Mouse (Mus musculus) forebrain, embryonic 10.5 days (tissue): ENCODE measurements at regions not wholly inside any gene's neighbourhood (a gene's known extent, or its start where the extent isn't known, plus 50 kb on each side); places are given as distances from the start of the nearest gene placed in this dataset.

Experiments
- DNase-seq: peaks from one replicate; pipeline ENCODE4 v3.0.0-alpha.2; 2017; ENCODE audit warnings: low spot score; ENCODE audit errors: extremely low spot score
- H3K27ac ChIP-seq: fragments of 300-500 bp; sonication (generic); 2 replicates; pipeline ENCODE4 v1.5.1; 2016; ENCODE audit warnings: mild to moderate bottlenecking
- H3K27me3 ChIP-seq: fragments of 300-500 bp; sonication (generic); 2 replicates; pipeline ENCODE4 v1.6.1; 2016; ENCODE audit warnings: mild to moderate bottlenecking; ENCODE audit not compliant: poor library complexity, severe bottlenecking
- H3K36me3 ChIP-seq: fragments of 300-500 bp; sonication (generic); replicated peaks from 2 replicates; pipeline ENCODE4 v1.6.1; 2016; ENCODE audit warnings: mild to moderate bottlenecking, moderate library complexity
- H3K4me1 ChIP-seq: fragments of 300-500 bp; sonication (generic); 2 replicates; pipeline ENCODE4 v1.6.1; 2016
- H3K4me3 ChIP-seq: fragments of 300-500 bp; sonication (generic); 2 replicates; pipeline ENCODE4 v1.5.1; 2016; ENCODE audit warnings: mild to moderate bottlenecking, moderate library complexity
- H3K9me3 ChIP-seq: fragments of 300-500 bp; sonication (generic); 2 replicates; pipeline ENCODE4 v1.6.1; 2016; ENCODE audit warnings: mild to moderate bottlenecking, moderate library complexity
- WGBS: fragments of 180-500 bp; shearing (Covaris S2); methylation state at CpG from one replicate; pipeline ENCODE4 v1.1.7; 2016; 5-methylcytosine and 5-hydroxymethylcytosine counted together

DNA sequence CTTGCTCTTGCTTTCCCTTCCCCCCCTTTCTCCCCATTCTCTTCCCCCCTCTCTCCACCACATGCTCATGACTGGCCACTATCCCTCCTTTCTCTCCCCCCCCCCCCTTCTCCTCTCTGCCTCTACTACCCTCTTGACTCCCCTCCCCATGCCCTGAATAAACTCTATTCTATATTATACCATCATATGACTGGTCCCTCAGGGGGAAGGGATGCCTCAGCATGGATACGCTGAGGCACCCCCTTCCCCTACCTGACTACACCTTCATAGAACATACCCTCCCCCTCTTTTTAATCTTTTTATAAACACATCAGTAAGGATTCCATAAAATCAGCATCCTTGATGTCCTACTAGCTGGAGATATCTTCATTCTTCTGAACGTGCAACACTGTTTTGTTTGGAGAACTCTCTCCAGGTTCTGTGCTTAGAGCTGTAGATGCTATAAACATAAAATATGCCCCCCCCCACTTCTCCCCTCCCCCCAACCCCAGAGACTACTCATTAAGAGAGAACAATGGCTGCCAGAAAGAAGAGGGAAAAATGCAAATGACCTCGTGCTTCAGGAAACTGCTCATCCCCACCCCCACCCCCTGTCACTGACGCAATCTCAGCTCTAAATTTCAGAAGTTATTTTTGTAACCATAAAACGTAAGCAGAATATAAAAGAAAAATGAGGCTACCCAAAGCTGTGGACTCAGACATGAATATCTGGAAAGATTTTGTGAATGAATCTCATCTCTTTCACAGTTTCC is 102.3 kb downstream of the Pja2 start:
- no peak overlapping the region for H3K27ac ChIP-seq
- no peak overlapping the region for H3K4me3 ChIP-seq
- 85% methylated on average over 5 of the region's 5 CpGs for WGBS
- no peaks in the 10 kb centered on the region for H3K36me3 ChIP-seq
- DNase-seq: no peak
- H3K9me3 ChIP-seq: no peaks in the 10 kb centered on the region
- no peaks in the 10 kb centered on the region for H3K4me1 ChIP-seq
- H3K27me3 ChIP-seq: no peaks in the 10 kb centered on the region

DNA sequence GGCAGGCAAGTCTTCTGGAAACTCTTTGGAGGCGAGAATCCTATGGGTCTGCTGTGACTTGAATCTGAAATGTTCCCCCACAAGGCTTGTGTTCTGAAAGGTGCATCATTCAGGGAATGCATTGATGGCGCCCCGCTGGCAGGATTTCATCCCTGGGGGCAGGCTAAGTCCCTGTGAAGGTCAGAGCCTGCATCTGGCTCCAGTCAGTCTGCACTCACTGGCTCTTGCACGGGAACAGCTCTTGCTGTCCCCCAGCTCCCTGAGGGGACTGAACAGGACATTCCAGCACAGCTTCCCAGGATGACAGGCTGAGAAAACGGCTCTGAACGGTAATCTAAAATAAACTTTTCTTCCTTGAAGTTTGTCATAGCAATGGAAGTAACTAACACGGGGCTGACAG is 117.1 kb downstream of the Pja2 start:
- no peak overlapping the region for H3K4me3 ChIP-seq
- no peaks in the 10 kb centered on the region for H3K9me3 ChIP-seq
- peaks cover 14% of the 10 kb centered on the region for H3K4me1 ChIP-seq
- DNase-seq: no peak
- no peaks in the 10 kb centered on the region for H3K27me3 ChIP-seq
- WGBS: 17% methylated on average over 7 of the region's 7 CpGs
- H3K36me3 ChIP-seq: no peaks in the 10 kb centered on the region
- 0 out of 2 replicates have a peak overlapping the region, but pooled peaks have one; percentile 30 for H3K27ac ChIP-seq

DNA sequence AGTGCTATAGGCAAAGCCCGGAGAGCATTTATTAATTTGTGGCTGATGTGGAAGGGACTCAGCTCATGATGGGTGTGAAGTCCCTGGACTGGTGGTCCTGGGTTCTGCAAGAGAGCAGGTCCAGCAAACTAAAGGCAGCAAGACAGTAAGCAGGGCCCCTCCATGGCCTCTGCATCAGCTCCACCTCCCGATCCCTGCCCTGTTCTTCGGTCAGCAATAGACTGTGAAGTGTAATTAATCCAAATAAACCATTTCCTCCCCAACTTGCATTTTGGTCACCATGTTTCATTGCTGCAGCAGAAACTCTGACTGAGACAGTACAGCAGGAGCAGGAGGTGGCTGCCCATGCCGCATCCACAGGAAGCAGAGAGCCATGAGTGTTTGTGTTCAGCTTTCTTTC is 118.5 kb downstream of the Pja2 start:
- H3K27ac ChIP-seq: no peak overlapping the region
- H3K36me3 ChIP-seq: no peaks in the 10 kb centered on the region
- H3K9me3 ChIP-seq: no peaks in the 10 kb centered on the region
- H3K27me3 ChIP-seq: no peaks in the 10 kb centered on the region
- H3K4me3 ChIP-seq: no peak overlapping the region
- 89% methylated on average over 4 of the region's 4 CpGs for WGBS
- DNase-seq: no peak
- peaks cover 14% of the 10 kb centered on the region for H3K4me1 ChIP-seq

DNA sequence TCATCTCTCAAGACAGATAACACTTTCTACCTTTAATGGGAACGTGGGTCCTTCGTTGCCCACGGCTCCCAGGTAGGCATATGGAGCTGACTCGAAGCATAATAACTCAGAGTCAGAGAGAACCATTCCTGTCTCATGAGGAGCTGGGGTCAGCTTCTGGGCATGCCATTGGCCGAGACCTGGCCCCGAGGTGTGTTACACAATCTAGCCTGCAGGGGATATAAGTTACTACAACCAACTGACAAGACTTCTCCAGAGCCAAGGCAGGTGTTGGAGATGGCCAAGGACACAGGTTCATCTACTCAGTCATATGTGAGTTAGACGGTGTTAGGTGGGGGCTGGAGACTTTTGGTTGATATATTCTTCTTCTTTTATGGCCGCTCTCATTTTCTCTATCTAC is 120.4 kb downstream of the Pja2 start:
- peaks cover 20% of the 10 kb centered on the region for H3K4me1 ChIP-seq
- no peaks in the 10 kb centered on the region for H3K9me3 ChIP-seq
- WGBS: 92% methylated on average over 8 of the region's 8 CpGs
- no peak overlapping the region for H3K4me3 ChIP-seq
- no peak for DNase-seq
- H3K27me3 ChIP-seq: no peaks in the 10 kb centered on the region
- H3K36me3 ChIP-seq: no peaks in the 10 kb centered on the region
- no peak overlapping the region for H3K27ac ChIP-seq

DNA sequence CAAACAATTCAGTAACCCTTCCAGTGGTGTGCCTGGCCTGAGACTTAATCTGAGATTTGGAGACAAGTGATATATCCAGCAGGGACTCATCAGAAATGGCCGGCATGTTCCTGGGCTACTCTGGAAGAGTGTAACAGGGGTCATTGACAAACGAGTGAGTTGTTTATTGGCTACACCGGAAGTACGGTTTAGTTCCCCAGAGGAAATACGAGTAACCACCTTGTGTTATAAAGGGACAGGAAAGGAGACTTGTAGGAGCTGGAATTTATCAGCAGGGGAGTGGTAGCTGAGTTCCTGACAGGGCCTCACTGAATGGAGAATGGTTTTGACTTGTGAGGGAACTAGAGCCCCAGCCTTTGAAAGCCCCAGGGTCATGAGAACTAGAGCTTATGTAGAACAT is 121.3 kb downstream of the Pja2 start:
- peaks cover 29% of the 10 kb centered on the region for H3K4me1 ChIP-seq
- H3K27me3 ChIP-seq: no peaks in the 10 kb centered on the region
- no peak for DNase-seq
- H3K4me3 ChIP-seq: no peak overlapping the region
- H3K9me3 ChIP-seq: no peaks in the 10 kb centered on the region
- 82% methylated on average over 5 of the region's 5 CpGs for WGBS
- H3K27ac ChIP-seq: no peak overlapping the region
- no peaks in the 10 kb centered on the region for H3K36me3 ChIP-seq

DNA sequence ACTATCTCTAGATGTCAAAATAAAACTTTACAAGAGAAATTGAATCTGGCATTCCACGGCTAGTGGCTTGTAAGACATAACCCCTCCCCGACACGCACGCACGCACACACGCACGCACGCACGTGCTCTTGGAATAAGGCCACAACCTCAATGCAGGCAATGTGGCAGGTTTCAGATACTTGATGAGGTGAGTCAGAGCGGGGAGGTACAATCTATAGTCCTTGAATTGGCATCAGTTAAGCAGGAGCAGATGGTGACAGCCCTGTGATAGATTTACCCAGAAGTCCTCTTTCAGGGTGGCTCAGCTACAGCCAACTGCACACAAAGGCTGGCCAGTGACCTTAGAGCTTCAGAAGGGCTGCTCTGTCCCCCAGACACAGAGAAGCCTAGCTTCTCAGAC is 122.1 kb downstream of the Pja2 start:
- Histone ChIP-seq H3K27me3 (no peaks in the 10 kb centered on the region), H3K4me1 (peaks cover 25% of the 10 kb centered on the region), H3K27ac (no peak overlapping the region), H3K36me3 (no peaks in the 10 kb centered on the region), H3K4me3 (no peak overlapping the region), H3K9me3 (no peaks in the 10 kb centered on the region)
- DNase-seq: no peak
- 95% methylated on average over 10 of the region's 10 CpGs for WGBS

DNA sequence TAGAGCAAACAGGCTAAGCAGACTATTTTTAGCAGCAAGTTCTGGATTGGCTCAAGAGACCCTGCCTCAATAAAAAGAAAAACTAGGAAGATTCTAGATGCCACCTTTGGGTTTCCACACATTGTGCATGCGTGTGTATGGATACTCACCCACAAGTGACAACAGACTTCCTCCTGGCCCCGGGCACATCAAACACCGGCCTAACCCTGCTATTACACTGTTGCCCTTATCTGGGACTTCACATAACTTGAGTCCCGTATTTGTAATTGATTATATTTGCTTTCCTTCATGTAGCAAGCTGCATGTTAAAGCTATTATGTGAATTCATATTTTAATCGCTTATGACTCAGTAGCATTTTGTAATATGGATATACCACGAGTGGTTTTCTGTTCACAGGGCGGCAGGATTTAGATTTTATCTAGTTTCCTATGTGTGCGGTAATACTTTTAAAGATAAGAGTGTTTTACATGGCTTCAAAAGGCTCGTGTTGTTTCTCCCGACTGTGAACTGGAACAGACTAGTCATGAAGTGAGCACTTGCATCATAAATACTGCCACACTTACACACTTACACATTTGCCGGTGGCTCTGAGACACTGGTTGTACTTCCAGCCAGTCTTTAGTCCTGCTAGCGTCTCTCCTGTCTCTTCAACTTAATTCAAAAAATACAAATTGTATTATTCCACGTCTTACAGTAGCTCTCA is 123.4 kb downstream of the Pja2 start:
- peaks cover 20% of the 10 kb centered on the region for H3K4me1 ChIP-seq
- H3K27me3 ChIP-seq: no peaks in the 10 kb centered on the region
- no peak for DNase-seq
- H3K27ac ChIP-seq: no peak overlapping the region
- no peaks in the 10 kb centered on the region for H3K9me3 ChIP-seq
- H3K36me3 ChIP-seq: no peaks in the 10 kb centered on the region
- whole genome bisulfite sequencing: 91% methylated on average over 13 of the region's 13 CpGs
- no peak overlapping the region for H3K4me3 ChIP-seq

DNA sequence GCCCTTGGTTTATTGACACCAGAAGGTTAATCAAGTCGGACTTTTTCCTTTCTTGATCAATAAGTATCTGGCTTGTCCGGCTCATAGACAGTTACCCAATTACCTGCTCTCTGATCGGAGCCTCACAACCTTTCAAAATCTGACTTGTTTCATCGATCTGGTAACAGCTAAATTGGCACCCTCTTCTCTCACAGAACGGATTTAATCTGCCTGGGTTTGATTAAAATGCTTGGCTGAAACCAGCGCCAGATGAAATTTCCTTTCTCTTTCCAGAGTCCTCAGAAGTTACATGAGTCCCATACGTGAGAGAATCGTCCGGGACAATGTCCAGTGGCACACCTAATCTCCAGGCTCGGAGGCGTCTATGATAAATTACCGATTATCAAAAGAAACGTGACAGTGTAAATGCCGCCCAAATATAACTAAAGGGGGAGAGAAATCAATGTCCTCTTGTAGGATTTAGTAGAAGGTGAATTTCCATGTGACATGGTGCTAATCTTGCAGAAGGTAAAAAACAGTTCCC is 125.5 kb downstream of the Pja2 start:
- 64% methylated on average over 14 of the region's 14 CpGs for WGBS

DNA sequence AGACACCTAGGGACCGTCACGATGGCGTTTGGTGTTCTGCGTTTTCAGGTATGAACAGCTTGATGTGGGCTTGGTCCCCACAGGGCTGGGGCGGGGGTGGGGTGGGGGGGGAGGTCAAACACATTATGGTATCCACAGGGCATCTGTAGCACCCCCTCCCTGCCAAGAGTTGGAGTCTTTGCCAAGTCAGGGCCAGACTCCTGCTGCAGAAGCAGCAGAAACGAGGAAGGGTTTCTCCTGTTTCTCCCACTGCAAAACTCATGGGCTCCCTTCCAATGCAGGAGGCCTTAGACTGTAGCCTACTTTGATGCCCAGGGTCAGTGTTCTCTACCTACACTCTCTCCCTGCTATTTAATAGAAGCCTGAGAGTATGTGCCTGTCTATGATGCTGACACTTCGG is 128.1 kb downstream of the Pja2 start:
- no peaks in the 10 kb centered on the region for H3K9me3 ChIP-seq
- 73% methylated on average over 7 of the region's 7 CpGs for WGBS
- no peak for DNase-seq
- no peak overlapping the region for H3K4me3 ChIP-seq
- H3K4me1 ChIP-seq: peaks cover 18% of the 10 kb centered on the region
- no peaks in the 10 kb centered on the region for H3K27me3 ChIP-seq
- no peak overlapping the region for H3K27ac ChIP-seq
- H3K36me3 ChIP-seq: no peaks in the 10 kb centered on the region

More for the DNA sequence above, 125.5 kb downstream of the Pja2 start:
- H3K27me3 ChIP-seq: no peaks in the 10 kb centered on the region
- H3K4me3 ChIP-seq: no peak overlapping the region
- H3K36me3 ChIP-seq: no peaks in the 10 kb centered on the region
- no peak for DNase-seq
- H3K27ac ChIP-seq: no peak overlapping the region
- no peaks in the 10 kb centered on the region for H3K9me3 ChIP-seq
- peaks cover 18% of the 10 kb centered on the region for H3K4me1 ChIP-seq

DNA sequence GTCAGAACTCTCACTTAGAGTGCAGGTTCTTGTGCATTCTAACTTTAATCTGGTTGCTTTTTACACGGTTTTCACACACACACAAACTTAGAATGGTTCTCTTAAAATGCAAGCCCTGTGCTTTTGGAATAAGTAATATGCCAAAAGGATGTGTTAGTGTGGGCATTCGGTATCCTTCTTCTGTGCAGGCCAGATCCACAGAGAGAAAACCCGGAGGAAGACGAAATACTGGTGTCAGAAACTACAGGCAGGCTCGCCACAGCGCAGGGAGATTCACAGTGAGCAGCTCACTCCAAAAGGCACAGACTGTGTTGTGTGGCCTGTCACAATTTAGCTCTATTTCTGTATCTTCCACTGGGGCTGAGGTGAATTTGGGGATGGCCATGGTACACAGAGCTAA is 129.5 kb downstream of the Pja2 start:
- no peaks in the 10 kb centered on the region for H3K9me3 ChIP-seq
- H3K4me3 ChIP-seq: no peak overlapping the region
- 94% methylated on average over 6 of the region's 6 CpGs for WGBS
- H3K27ac ChIP-seq: no peak overlapping the region
- no peaks in the 10 kb centered on the region for H3K27me3 ChIP-seq
- H3K4me1 ChIP-seq: peaks cover 18% of the 10 kb centered on the region
- H3K36me3 ChIP-seq: no peaks in the 10 kb centered on the region
- DNase-seq: no peak

DNA sequence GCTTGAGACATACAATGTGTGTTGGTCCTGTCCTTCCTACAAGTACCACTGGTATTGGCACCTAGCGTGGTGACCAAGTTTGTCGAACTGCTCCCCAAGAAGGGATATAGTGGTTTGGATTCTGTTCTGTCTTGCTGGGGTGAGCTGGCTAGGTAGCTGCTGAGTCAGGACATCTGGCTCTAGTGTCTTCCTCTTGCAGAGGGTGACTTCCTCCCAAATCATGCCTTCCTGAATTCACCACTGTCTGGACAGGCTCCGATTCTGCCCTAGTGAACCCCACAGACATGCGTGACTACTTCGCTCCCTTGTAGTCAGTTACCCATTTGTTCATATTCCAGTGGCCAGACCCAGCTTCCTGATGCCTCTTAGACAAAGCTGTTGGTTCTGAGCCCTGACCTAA is 130.1 kb downstream of the Pja2 start:
- WGBS: 95% methylated on average over 5 of the region's 5 CpGs
- Histone ChIP-seq H3K27me3 (no peaks in the 10 kb centered on the region), H3K4me3 (no peak overlapping the region), H3K4me1 (peaks cover 15% of the 10 kb centered on the region), H3K9me3 (no peaks in the 10 kb centered on the region), H3K27ac (no peak overlapping the region), H3K36me3 (no peaks in the 10 kb centered on the region)
- no peak for DNase-seq

DNA sequence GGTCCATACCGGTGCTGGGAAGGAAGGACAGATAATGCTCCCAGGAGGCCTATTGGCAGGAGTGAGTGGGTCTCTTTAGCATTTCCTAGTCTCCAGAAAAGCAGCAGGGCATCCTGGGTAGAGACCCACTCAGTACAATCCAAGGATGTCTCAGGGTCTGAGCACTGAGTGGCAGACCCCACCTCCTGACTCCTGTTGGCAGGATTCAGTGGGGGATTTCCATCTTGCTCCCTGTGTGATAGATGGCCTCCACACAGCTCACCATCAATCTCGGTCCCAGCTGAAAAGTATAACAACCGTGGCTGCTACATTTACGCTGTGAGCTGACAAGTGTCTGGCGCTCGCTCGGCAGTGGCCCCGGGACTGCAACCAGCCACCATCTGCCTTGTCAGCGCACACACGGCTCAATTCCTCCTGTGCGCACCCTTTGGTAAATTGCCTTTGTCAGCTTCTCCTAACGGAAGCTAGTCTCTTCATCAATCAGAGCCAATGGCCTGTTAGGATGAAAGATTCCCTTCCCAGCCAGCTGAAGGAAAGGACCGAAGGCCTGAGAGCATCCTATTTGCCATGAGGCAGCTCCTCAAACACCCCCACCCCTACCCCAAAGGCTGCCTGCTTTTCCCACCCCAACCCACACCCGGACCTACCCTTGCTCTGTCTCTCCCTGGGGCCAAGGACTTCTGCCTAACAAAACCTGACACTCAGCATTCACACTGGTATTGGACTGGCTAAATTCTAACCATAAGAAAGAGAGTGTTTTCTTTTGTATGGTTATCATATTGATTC is 131.4 kb downstream of the Pja2 start:
- Histone ChIP-seq H3K27me3 (no peaks in the 10 kb centered on the region), H3K9me3 (no peaks in the 10 kb centered on the region), H3K4me1 (0 out of 2 replicates have a peak, but pooled peaks cover 3% of the 10 kb centered on the region), H3K4me3 (no peak overlapping the region), H3K36me3 (no peaks in the 10 kb centered on the region), H3K27ac (no peak overlapping the region)
- no peak for DNase-seq
- WGBS: 93% methylated on average over 14 of the region's 14 CpGs
